Mouse (Mus musculus): ENCODE measurements around the gene Cnot8. TPM values are rescaled to one million over a fixed set of nuclear protein-coding genes. Genes with fewer than 3 reads are reported as not detected.

Cnot8 gene
- total RNA-seq, 2 experiments from 2014 or later = 79.5 to 126 TPM

GRCm38 (mm10) chr11:58102581-58103343 is 1.2 kb upstream of the Cnot8 start:
- ATAC-seq (replicated peaks; ENCODE audit: poor library complexity, severe bottlenecking) = 0 out of 2 replicates have a peak, but pooled peaks have one; percentile 2

GRCm38 (mm10) chr11:58103344-58103653 is 654 bp upstream of the Cnot8 start:
- no peak for ATAC-seq (replicated peaks; ENCODE audit: poor library complexity, severe bottlenecking)

GRCm38 (mm10) chr11:58104351-58104791 is 418 bp downstream of the Cnot8 start:
- peak; percentile 60 for ATAC-seq (replicated peaks; ENCODE audit: poor library complexity, severe bottlenecking)

GRCm38 (mm10) chr11:58107009-58107408 is 3.1 kb downstream of the Cnot8 start:
- ATAC-seq (replicated peaks; ENCODE audit: poor library complexity, severe bottlenecking) = no peak

- peak; percentile 20; the same call in 1 of the 2 replicates for ATAC-seq (replicated peaks; ENCODE audit: poor library complexity, severe bottlenecking)
Observed at GRCm38 (mm10) chr11:58107664-58108337, 3.8 kb downstream of the Cnot8 start.

- peak; percentile 61 for ATAC-seq (replicated peaks; ENCODE audit: poor library complexity, severe bottlenecking)
Observed at GRCm38 (mm10) chr11:58116560-58116959, 12.6 kb downstream of the Cnot8 start.

GRCm38 (mm10) chr11:58117044-58117652 is 13.2 kb downstream of the Cnot8 start:
- ATAC-seq (replicated peaks; ENCODE audit: poor library complexity, severe bottlenecking) = no peak

GRCm38 (mm10) chr11:58120655-58121054 is 16.7 kb downstream of the Cnot8 start:
- no peak for ATAC-seq (replicated peaks; ENCODE audit: poor library complexity, severe bottlenecking)

GRCm38 (mm10) chr11:58121351-58121750 is 17.4 kb downstream of the Cnot8 start:
- no peak for ATAC-seq (replicated peaks; ENCODE audit: poor library complexity, severe bottlenecking)

- ATAC-seq (replicated peaks; ENCODE audit: poor library complexity, severe bottlenecking) = no peak
Observed at GRCm38 (mm10) chr11:58123711-58124110, 19.8 kb downstream of the Cnot8 start.

- no peak for ATAC-seq (replicated peaks; ENCODE audit: poor library complexity, severe bottlenecking)
Observed at GRCm38 (mm10) chr11:58125021-58125420, 21.1 kb downstream of the Cnot8 start.

GRCm38 (mm10) chr11:58126397-58127160 is 22.6 kb downstream of the Cnot8 start:
- no peak for ATAC-seq (replicated peaks; ENCODE audit: poor library complexity, severe bottlenecking)

GRCm38 (mm10) chr11:58127544-58127943 is 23.6 kb downstream of the Cnot8 start:
- no peak for ATAC-seq (replicated peaks; ENCODE audit: poor library complexity, severe bottlenecking)

GRCm38 (mm10) chr11:58129302-58129843 is 25.4 kb downstream of the Cnot8 start:
- ATAC-seq (replicated peaks; ENCODE audit: poor library complexity, severe bottlenecking) = no peak

- ATAC-seq (replicated peaks; ENCODE audit: poor library complexity, severe bottlenecking) = no peak
Observed at GRCm38 (mm10) chr11:58132026-58132425, 28.1 kb downstream of the Cnot8 start.

GRCm38 (mm10) chr11:58134869-58135268 is 30.9 kb downstream of the Cnot8 start:
- peak; percentile 14; the same call in 1 of the 2 replicates for ATAC-seq (replicated peaks; ENCODE audit: poor library complexity, severe bottlenecking)

- peak; percentile 55 for ATAC-seq (replicated peaks; ENCODE audit: poor library complexity, severe bottlenecking)
Observed at GRCm38 (mm10) chr11:58135296-58135695, 31.3 kb downstream of the Cnot8 start.

- no peak for ATAC-seq (replicated peaks; ENCODE audit: poor library complexity, severe bottlenecking)
Observed at GRCm38 (mm10) chr11:58136677-58137076, 32.7 kb downstream of the Cnot8 start.

GRCm38 (mm10) chr11:58138821-58139220 is 34.9 kb downstream of the Cnot8 start:
- no peak for ATAC-seq (replicated peaks; ENCODE audit: poor library complexity, severe bottlenecking)

- ATAC-seq (replicated peaks; ENCODE audit: poor library complexity, severe bottlenecking) = no peak
Observed at GRCm38 (mm10) chr11:58139466-58139865, 35.5 kb downstream of the Cnot8 start.
